Mouse (Mus musculus): ENCODE measurements around the gene D1Pas1.

D1Pas1 gene

GRCm38 (mm10) chr1:186967201-186967812, at the start of gene D1Pas1:
TSS of gene D1Pas1 (plus strand) at chr1:186967416.
- no peak for DNase-seq (ENCODE audit: low read depth, low spot score)

- DNase-seq (ENCODE audit: low read depth, low spot score), result no peak
Measured at GRCm38 (mm10) chr1:186922489-186923370, 44.5 kb upstream of the D1Pas1 start.

GRCm38 (mm10) chr1:186924027-186924426, 43.2 kb upstream of the D1Pas1 start:
- DNase-seq (ENCODE audit: low read depth, low spot score), result no peak

- no peak for DNase-seq (ENCODE audit: low read depth, low spot score)
Measured at GRCm38 (mm10) chr1:186925411-186925810, 41.8 kb upstream of the D1Pas1 start.

- DNase-seq (ENCODE audit: low read depth, low spot score), result no peak
Measured at GRCm38 (mm10) chr1:186926316-186926949, 40.8 kb upstream of the D1Pas1 start.

GRCm38 (mm10) chr1:186926950-186927316, 40.3 kb upstream of the D1Pas1 start:
- DNase-seq (ENCODE audit: low read depth, low spot score), result no peak

- no peak for DNase-seq (ENCODE audit: low read depth, low spot score)
Measured at GRCm38 (mm10) chr1:186927494-186927893, 39.7 kb upstream of the D1Pas1 start.

- DNase-seq (ENCODE audit: low read depth, low spot score), result no peak
Measured at GRCm38 (mm10) chr1:186930160-186930887, 36.9 kb upstream of the D1Pas1 start.

GRCm38 (mm10) chr1:186930888-186931233, 36.4 kb upstream of the D1Pas1 start:
- DNase-seq (ENCODE audit: low read depth, low spot score), result no peak

- no peak for DNase-seq (ENCODE audit: low read depth, low spot score)
Measured at GRCm38 (mm10) chr1:186934205-186934604, 33.0 kb upstream of the D1Pas1 start.

GRCm38 (mm10) chr1:186952381-186952780, 14.8 kb upstream of the D1Pas1 start:
- no peak for DNase-seq (ENCODE audit: low read depth, low spot score)

GRCm38 (mm10) chr1:186954591-186954990, 12.6 kb upstream of the D1Pas1 start:
- no peak for DNase-seq (ENCODE audit: low read depth, low spot score)

- no peak for DNase-seq (ENCODE audit: low read depth, low spot score)
Measured at GRCm38 (mm10) chr1:186959380-186959779, 7.8 kb upstream of the D1Pas1 start.

GRCm38 (mm10) chr1:186964143-186964875, 2.9 kb upstream of the D1Pas1 start:
- DNase-seq (ENCODE audit: low read depth, low spot score), result no peak

- no peak for DNase-seq (ENCODE audit: low read depth, low spot score)
Measured at GRCm38 (mm10) chr1:186967926-186968325, 710 bp downstream of the D1Pas1 start.

GRCm38 (mm10) chr1:186976937-186977540, 9.8 kb downstream of the D1Pas1 start:
- no peak for DNase-seq (ENCODE audit: low read depth, low spot score)

GRCm38 (mm10) chr1:186977801-186978200, 10.6 kb downstream of the D1Pas1 start:
- DNase-seq (ENCODE audit: low read depth, low spot score), result no peak

GRCm38 (mm10) chr1:186979465-186979864, 12.2 kb downstream of the D1Pas1 start:
- no peak for DNase-seq (ENCODE audit: low read depth, low spot score)

GRCm38 (mm10) chr1:186980503-186980902, 13.3 kb downstream of the D1Pas1 start:
- DNase-seq (ENCODE audit: low read depth, low spot score), result no peak

GRCm38 (mm10) chr1:186985131-186985530, 17.9 kb downstream of the D1Pas1 start:
- no peak for DNase-seq (ENCODE audit: low read depth, low spot score)

- no peak for DNase-seq (ENCODE audit: low read depth, low spot score)
Measured at GRCm38 (mm10) chr1:186986086-186986485, 18.9 kb downstream of the D1Pas1 start.

Measured in embryo, embryonic 11.5 days (tissue).